Mouse (Mus musculus) midbrain, embryonic 14.5 days (tissue): Measurements from ENCODE around the gene 4933428G20Rik. TPM values are rescaled to one million over a fixed set of nuclear protein-coding genes. Genes with fewer than 3 reads are reported as not detected.
A peak's percentile ranks its signal among the peaks of the same experiment; 100 is the strongest.

Experiments
- ATAC-seq: fragments of 200-750 bp; cut with Nextera tagmentation; 2 replicates; pipeline ENCODE4 v1.8.0; 2017; ENCODE audit warnings: moderate number of reproducible peaks, moderate library complexity; ENCODE audit not compliant: low FRiP score, low TSS enrichment
- DNase-seq: peaks from one replicate; pipeline ENCODE4 v3.0.0-alpha.2; 2015
- H3K27ac ChIP-seq: fragments of 300-500 bp; sonication (generic); replicated peaks from 2 replicates; pipeline ENCODE4 v1.5.1; 2014; ENCODE audit warnings: mild to moderate bottlenecking, low read depth, low read length, moderate library complexity
- H3K27me3 ChIP-seq: fragments of 300-500 bp; sonication (generic); 2 replicates; pipeline ENCODE4 v1.6.1; 2014; ENCODE audit warnings: low read length, control low read depth, mixed read lengths; ENCODE audit not compliant: control insufficient read depth, insufficient read depth
- H3K36me3 ChIP-seq: fragments of 300-500 bp; sonication (generic); 2 replicates; pipeline ENCODE4 v1.6.1; 2014; ENCODE audit warnings: low read length, control low read depth; ENCODE audit not compliant: control insufficient read depth, insufficient read depth
- H3K4me1 ChIP-seq: fragments of 300-500 bp; sonication (generic); 2 replicates; pipeline ENCODE4 v1.6.1; 2014; ENCODE audit warnings: mild to moderate bottlenecking, antibody characterized with exemption, low read length, control low read depth; ENCODE audit not compliant: control insufficient read depth, insufficient read depth
- H3K4me2 ChIP-seq: fragments of 300-500 bp; sonication (generic); 2 replicates; pipeline ENCODE4 v1.6.1; 2014; ENCODE audit warnings: mild to moderate bottlenecking, low read length, moderate library complexity
- H3K4me3 ChIP-seq: fragments of 300-500 bp; sonication (generic); replicated peaks from 2 replicates; pipeline ENCODE4 v1.5.1; 2014; ENCODE audit warnings: low read depth, low read length
- H3K9ac ChIP-seq: fragments of 300-500 bp; sonication (generic); replicated peaks from 2 replicates; pipeline ENCODE4 v1.6.1; 2014; ENCODE audit warnings: mild to moderate bottlenecking, low read length, moderate library complexity
- H3K9me3 ChIP-seq: fragments of 300-500 bp; sonication (generic); 2 replicates; pipeline ENCODE4 v1.6.1; 2016; ENCODE audit warnings: low read length, control low read depth, mixed read lengths; ENCODE audit not compliant: control insufficient read depth
- WGBS: fragments of 180-500 bp; shearing (Covaris S2); extraction: QIAGEN DNeasy Blood & Tissue Kit; methylation state at CpG from one replicate; pipeline ENCODE4 v1.1.7; 2014; 5-methylcytosine and 5-hydroxymethylcytosine counted together
- polyA plus RNA-seq: library from polyadenylated mRNA; unstranded; fragments of >200 nt; fragmentation: Nextera tagmentation; extraction: Ambion mirVana; gene quantifications from 2 replicates; pipeline ENCODE4 v1.2.1, GENCODE M21; 2014

Gene 4933428G20Rik
- polyA plus RNA-seq, 1 experiment from 2014 or later = not detected

- ATAC-seq (no peak), DNase-seq (no peak)
- peaks cover 24% of the 10 kb centered on the region for H3K4me1 ChIP-seq
- 0 out of 2 replicates have a peak, but pooled peaks cover 9% of the 10 kb centered on the region for H3K36me3 ChIP-seq
- H3K9ac ChIP-seq = no peak overlapping the region
- no peak overlapping the region for H3K4me2 ChIP-seq
- no peaks in the 10 kb centered on the region for H3K9me3 ChIP-seq
- 80% methylated on average over 22 of the region's 22 CpGs for WGBS
- no peak overlapping the region for H3K27ac ChIP-seq
- H3K4me3 ChIP-seq = no peak overlapping the region
- peaks cover 6% of the 10 kb centered on the region for H3K27me3 ChIP-seq
These were observed 42.3 kb upstream of the 4933428G20Rik start for GRCm38 (mm10) chr11:97542171-97543150.

GRCm38 (mm10) chr11:97540604-97541003 is 40.5 kb upstream of the 4933428G20Rik start:
- Histone ChIP-seq H3K36me3 (peaks cover 16% of the 10 kb centered on the region), H3K27ac (no peak overlapping the region), H3K9me3 (no peaks in the 10 kb centered on the region), H3K4me1 (peaks cover 24% of the 10 kb centered on the region), H3K4me2 (no peak overlapping the region), H3K9ac (no peak overlapping the region), H3K4me3 (no peak overlapping the region), H3K27me3 (peaks cover 22% of the 10 kb centered on the region)
- DNase-seq (peak; percentile 75), ATAC-seq (no peak)
- 65% methylated on average over 3 of the region's 3 CpGs for WGBS

- Histone ChIP-seq H3K4me1 (peaks cover 24% of the 10 kb centered on the region), H3K4me2 (no peak overlapping the region), H3K27ac (no peak overlapping the region), H3K27me3 (peaks cover 27% of the 10 kb centered on the region), H3K4me3 (no peak overlapping the region), H3K9me3 (no peaks in the 10 kb centered on the region), H3K9ac (no peak overlapping the region), H3K36me3 (peaks cover 20% of the 10 kb centered on the region)
- no peak for ATAC-seq
- no peak for DNase-seq
- 69% methylated on average over 3 of the region's 3 CpGs for WGBS
These were observed 40.0 kb upstream of the 4933428G20Rik start for GRCm38 (mm10) chr11:97540136-97540535.

- H3K4me2 ChIP-seq = no peak overlapping the region
- H3K9ac ChIP-seq = no peak overlapping the region
- peaks cover 24% of the 10 kb centered on the region for H3K4me1 ChIP-seq
- peaks cover 22% of the 10 kb centered on the region for H3K36me3 ChIP-seq
- ATAC-seq (no peak), DNase-seq (no peak)
- H3K4me3 ChIP-seq = no peak overlapping the region
- H3K9me3 ChIP-seq = no peaks in the 10 kb centered on the region
- WGBS = 38% methylated on average over 5 of the region's 5 CpGs
- no peak overlapping the region for H3K27ac ChIP-seq
- peaks cover 32% of the 10 kb centered on the region for H3K27me3 ChIP-seq
These were observed 39.5 kb upstream of the 4933428G20Rik start for GRCm38 (mm10) chr11:97539622-97540021.

GRCm38 (mm10) chr11:97537580-97538089 is 37.5 kb upstream of the 4933428G20Rik start:
- Histone ChIP-seq H3K9me3 (no peaks in the 10 kb centered on the region), H3K27me3 (peaks cover 52% of the 10 kb centered on the region), H3K27ac (no peak overlapping the region), H3K9ac (peak overlapping the region; percentile 27; the same call in 1 of the 2 replicates), H3K36me3 (peaks cover 40% of the 10 kb centered on the region), H3K4me3 (no peak overlapping the region), H3K4me1 (peaks cover 22% of the 10 kb centered on the region), H3K4me2 (peak overlapping the region; percentile 37)
- WGBS = 20% methylated on average over 12 of the region's 12 CpGs
- no peak for ATAC-seq
- no peak for DNase-seq

- DNase-seq = peak; percentile 50
- Histone ChIP-seq H3K36me3 (peaks cover 37% of the 10 kb centered on the region), H3K27ac (no peak overlapping the region; the same call in 1 of the 2 replicates), H3K9ac (peak overlapping the region; percentile 27; the same call in 1 of the 2 replicates), H3K4me2 (peak overlapping the region; percentile 37), H3K9me3 (no peaks in the 10 kb centered on the region), H3K4me1 (peaks cover 23% of the 10 kb centered on the region), H3K4me3 (peak overlapping the region; percentile 15; the same call in 1 of the 2 replicates), H3K27me3 (peaks cover 52% of the 10 kb centered on the region)
- 6% methylated on average over 35 of the region's 36 CpGs for WGBS
- ATAC-seq = no peak
These were observed 36.9 kb upstream of the 4933428G20Rik start for GRCm38 (mm10) chr11:97536835-97537579.

GRCm38 (mm10) chr11:97536083-97536747 is 36.1 kb upstream of the 4933428G20Rik start:
- DNase-seq (no peak), ATAC-seq (no peak)
- no peak overlapping the region for H3K4me3 ChIP-seq
- no peak overlapping the region for H3K9ac ChIP-seq
- H3K9me3 ChIP-seq = no peaks in the 10 kb centered on the region
- H3K4me1 ChIP-seq = peaks cover 28% of the 10 kb centered on the region
- peaks cover 52% of the 10 kb centered on the region for H3K27me3 ChIP-seq
- H3K27ac ChIP-seq = no peak overlapping the region
- peaks cover 36% of the 10 kb centered on the region for H3K36me3 ChIP-seq
- H3K4me2 ChIP-seq = peak overlapping the region; percentile 37; the same call in 1 of the 2 replicates
- WGBS = 24% methylated on average over 35 of the region's 35 CpGs

GRCm38 (mm10) chr11:97535660-97536059 is 35.5 kb upstream of the 4933428G20Rik start:
- H3K27ac ChIP-seq = no peak overlapping the region
- H3K4me3 ChIP-seq = no peak overlapping the region
- DNase-seq (no peak), ATAC-seq (no peak)
- H3K27me3 ChIP-seq = peaks cover 55% of the 10 kb centered on the region
- peaks cover 28% of the 10 kb centered on the region for H3K4me1 ChIP-seq
- peaks cover 41% of the 10 kb centered on the region for H3K36me3 ChIP-seq
- H3K9ac ChIP-seq = no peak overlapping the region
- WGBS = 50% methylated on average over 5 of the region's 5 CpGs
- H3K9me3 ChIP-seq = no peaks in the 10 kb centered on the region
- H3K4me2 ChIP-seq = no peak overlapping the region
